Mouse (Mus musculus): ENCODE measurements at regions not wholly inside any gene's neighbourhood (a gene's known extent, or its start where the extent isn't known, plus 50 kb on each side); places are given as distances from the start of the nearest gene placed in this dataset.

DNA sequence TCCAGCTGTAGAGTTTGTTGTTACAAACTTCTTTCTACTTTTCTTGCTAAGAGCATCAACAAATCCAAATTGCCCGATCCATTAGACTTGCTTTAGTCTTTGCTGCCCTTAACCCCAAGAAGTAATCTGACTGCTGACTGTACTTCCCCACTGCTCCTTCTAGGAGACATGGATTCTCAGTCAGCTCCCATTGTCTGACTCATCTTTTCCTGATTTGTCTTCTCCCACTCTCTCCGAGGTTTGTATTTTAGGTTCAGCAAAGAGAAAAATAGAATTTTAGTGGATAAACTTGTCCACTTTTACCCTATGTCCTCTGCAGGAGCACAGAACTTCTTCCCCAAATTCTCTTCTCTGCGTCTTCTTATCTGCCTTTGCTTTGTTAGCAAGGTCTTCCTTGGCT, 753.5 kb downstream of the Epm2a start:
- TF ChIP-seq CTCF (IDR thresholded peaks at IDR 0.05) (no peak), EP300 (IDR thresholded peaks at IDR 0.05) (no peak)
